Mouse (Mus musculus) cerebellum, adult 2 months (tissue): ENCODE measurements around the gene Wdhd1.

ENCODE experiments used
- CTCF ChIP-seq: fragments of 200-500 bp; IDR thresholded peaks from 2 replicates; pipeline ENCODE4 v1.5.1; 2011; ENCODE audit warnings: low read depth, mild to moderate bottlenecking, control low read depth, low read length, moderate library complexity, borderline replicate concordance; ENCODE audit not compliant: insufficient read depth
- POLR2A ChIP-seq: fragments of 200-500 bp; IDR thresholded peaks from 2 replicates; pipeline ENCODE4 v1.6.1; 2011; ENCODE audit warnings: low read length, control low read depth, borderline replicate concordance; ENCODE audit not compliant: insufficient read depth

- TF ChIP-seq CTCF = no peak
- no peak for TF ChIP-seq POLR2A
These were observed 15.1 kb upstream of the Wdhd1 start for GRCm38 (mm10) chr14:47291772-47292171.
